Mouse (Mus musculus) stomach, embryonic 16.5 days (tissue): ENCODE results near the gene Nfia. TPM values are rescaled to one million over a fixed set of nuclear protein-coding genes. Genes with fewer than 3 reads are reported as not detected.

Experiments used
- ATAC-seq: fragments of 200-750 bp; cut with Nextera tagmentation; 2 replicates; pipeline ENCODE4 v1.8.0; 2017; ENCODE audit warnings: moderate number of reproducible peaks, moderate TSS enrichment; ENCODE audit not compliant: insufficient read depth, low FRiP score
- H3K27ac ChIP-seq: fragments of 300-500 bp; sonication (generic); 2 replicates; pipeline ENCODE4 v1.5.1; 2014; ENCODE audit warnings: low read length
- H3K27me3 ChIP-seq: fragments of 300-500 bp; sonication (generic); 2 replicates; pipeline ENCODE4 v1.6.1; 2014; ENCODE audit warnings: low read length, control low read depth, mixed read lengths; ENCODE audit not compliant: control insufficient read depth, insufficient read depth
- H3K36me3 ChIP-seq: fragments of 300-500 bp; sonication (generic); 2 replicates; pipeline ENCODE4 v1.6.1; 2014; ENCODE audit warnings: low read length; ENCODE audit not compliant: control insufficient read depth, insufficient read depth
- H3K4me1 ChIP-seq: fragments of 300-500 bp; sonication (generic); 2 replicates; pipeline ENCODE4 v1.6.1; 2014; ENCODE audit warnings: low read length, control low read depth, mixed read lengths; ENCODE audit not compliant: control insufficient read depth, insufficient read depth
- H3K4me2 ChIP-seq: fragments of 300-500 bp; sonication (generic); 2 replicates; pipeline ENCODE4 v1.6.1; 2014; ENCODE audit warnings: low read depth, low read length, mixed read lengths
- H3K4me3 ChIP-seq: fragments of 300-500 bp; sonication (generic); replicated peaks from 2 replicates; pipeline ENCODE4 v1.5.1; 2014; ENCODE audit warnings: mild to moderate bottlenecking, low read length
- H3K9ac ChIP-seq: fragments of 300-500 bp; sonication (generic); 2 replicates; pipeline ENCODE4 v1.6.1; 2014; ENCODE audit warnings: low read length
- H3K9me3 ChIP-seq: fragments of 300-500 bp; sonication (generic); replicated peaks from 2 replicates; pipeline ENCODE4 v1.6.1; 2016; ENCODE audit warnings: low read length, control low read depth; ENCODE audit not compliant: control insufficient read depth
- WGBS: fragments of 180-500 bp; shearing (Covaris S2); extraction: QIAGEN DNeasy Blood & Tissue Kit; methylation state at CpG from one replicate; pipeline ENCODE4 v1.1.7; 2014; 5-methylcytosine and 5-hydroxymethylcytosine counted together
- polyA plus RNA-seq: library from polyadenylated mRNA; unstranded; fragments of >200 nt; fragmentation: Nextera tagmentation; extraction: Ambion mirVana; gene quantifications from 2 replicates; pipeline ENCODE4 v1.2.1, GENCODE M21; 2015

The Nfia gene
- polyA plus RNA-seq, 1 experiment from 2014 or later = 45.1 TPM

DNA sequence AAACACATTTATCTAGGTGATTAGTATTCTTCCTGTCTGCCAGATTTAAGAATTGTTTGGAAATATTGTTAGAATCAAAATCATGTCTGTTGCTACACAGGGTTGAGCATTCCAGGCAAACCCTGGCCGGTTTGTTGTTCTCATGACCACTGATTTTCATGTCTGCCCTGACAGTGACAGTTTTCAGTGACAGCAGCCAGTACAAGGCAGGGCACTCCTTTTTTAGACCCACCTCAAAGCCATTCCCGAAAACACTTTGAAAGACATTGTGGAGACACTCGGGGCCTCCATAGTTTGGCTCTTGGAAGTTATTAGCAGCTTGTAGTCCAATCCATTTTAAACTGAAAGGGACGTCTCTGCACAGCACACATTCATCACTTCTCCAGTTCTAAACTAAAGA lies 41.5 kb downstream of the Nfia start:
- Histone ChIP-seq H3K9ac (no peak overlapping the region), H3K4me2 (no peak overlapping the region), H3K27me3 (no peaks in the 10 kb centered on the region), H3K9me3 (no peaks in the 10 kb centered on the region), H3K4me3 (no peak overlapping the region), H3K36me3 (no peaks in the 10 kb centered on the region), H3K4me1 (peaks cover 8% of the 10 kb centered on the region), H3K27ac (no peak overlapping the region)
- 51% methylated on average over 4 of the region's 4 CpGs for WGBS
- no peak for ATAC-seq

DNA sequence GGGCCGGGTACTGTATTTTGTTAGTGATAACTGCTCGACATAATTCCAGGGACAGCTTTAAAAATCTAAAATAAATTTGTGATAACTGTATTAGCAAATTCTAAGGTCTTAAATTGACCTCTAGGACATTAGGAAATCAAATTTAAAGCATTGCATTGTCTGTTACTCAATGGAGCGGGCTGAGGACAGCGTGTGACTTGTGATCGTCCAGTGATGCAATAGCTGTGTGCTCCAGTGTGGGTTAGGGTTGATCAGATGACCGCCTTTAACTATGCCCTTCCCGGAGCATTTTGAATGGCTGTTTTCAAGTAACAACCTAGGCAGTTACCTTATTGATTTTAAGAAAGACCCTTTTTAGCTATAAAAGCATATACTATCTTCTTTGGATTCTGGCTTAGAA lies 42.0 kb downstream of the Nfia start:
- WGBS = 85% methylated on average over 7 of the region's 7 CpGs
- no peak for ATAC-seq
- Histone ChIP-seq H3K9me3 (no peaks in the 10 kb centered on the region), H3K36me3 (no peaks in the 10 kb centered on the region), H3K27me3 (no peaks in the 10 kb centered on the region), H3K4me1 (peaks cover 4% of the 10 kb centered on the region), H3K4me3 (no peak overlapping the region), H3K9ac (no peak overlapping the region), H3K27ac (no peak overlapping the region), H3K4me2 (no peak overlapping the region)

DNA sequence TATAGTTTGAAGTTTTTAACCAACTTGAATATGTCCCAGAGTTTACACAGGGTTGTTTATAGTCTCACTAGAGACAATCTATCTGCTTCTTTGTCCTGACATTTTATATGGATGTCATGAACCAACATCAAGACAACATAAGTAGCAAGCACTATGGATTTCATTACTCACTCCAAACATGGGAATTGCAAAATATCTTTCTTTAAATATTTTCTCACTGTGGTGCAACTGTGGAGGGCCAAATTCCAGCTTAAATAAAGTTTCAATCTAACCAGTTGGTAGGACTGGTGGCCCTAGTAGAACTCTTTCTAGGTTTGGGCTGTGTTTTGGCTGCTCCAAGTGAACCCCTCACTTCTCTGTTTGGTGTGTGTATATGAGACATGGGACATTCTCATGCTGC lies 43.5 kb downstream of the Nfia start:
- no peaks in the 10 kb centered on the region for H3K36me3 ChIP-seq
- H3K4me2 ChIP-seq = no peak overlapping the region
- H3K27me3 ChIP-seq = no peaks in the 10 kb centered on the region
- H3K27ac ChIP-seq = no peak overlapping the region
- ATAC-seq = no peak
- no peak overlapping the region for H3K9ac ChIP-seq
- H3K9me3 ChIP-seq = no peaks in the 10 kb centered on the region
- H3K4me1 ChIP-seq = peaks cover 3% of the 10 kb centered on the region; the same call in 1 of the 2 replicates
- no peak overlapping the region for H3K4me3 ChIP-seq

DNA sequence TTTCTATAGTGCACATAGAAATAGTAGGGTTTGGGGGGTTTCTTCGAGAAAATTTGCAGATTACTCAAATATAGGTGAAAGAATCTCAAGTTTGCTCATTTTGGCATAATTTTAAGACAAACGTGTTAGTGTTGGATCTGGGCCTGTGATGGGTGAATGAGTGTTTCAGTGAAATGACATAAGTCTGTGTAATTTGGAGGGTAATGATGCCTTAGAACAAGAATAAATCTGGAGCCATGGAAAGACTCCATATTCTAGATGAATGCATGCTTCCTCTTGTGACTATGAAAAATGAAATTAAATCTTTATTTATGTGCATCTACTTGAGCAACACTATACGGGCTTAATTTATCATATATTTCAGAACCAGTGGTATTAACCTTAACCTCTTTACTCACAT lies 44.2 kb downstream of the Nfia start:
- 65% methylated on average over 3 of the region's 3 CpGs for WGBS
- Histone ChIP-seq H3K27ac (no peak overlapping the region), H3K36me3 (no peaks in the 10 kb centered on the region), H3K4me3 (no peak overlapping the region), H3K27me3 (no peaks in the 10 kb centered on the region), H3K9ac (no peak overlapping the region), H3K9me3 (no peaks in the 10 kb centered on the region), H3K4me1 (peaks cover 3% of the 10 kb centered on the region; the same call in 1 of the 2 replicates), H3K4me2 (no peak overlapping the region)
- ATAC-seq = no peak

DNA sequence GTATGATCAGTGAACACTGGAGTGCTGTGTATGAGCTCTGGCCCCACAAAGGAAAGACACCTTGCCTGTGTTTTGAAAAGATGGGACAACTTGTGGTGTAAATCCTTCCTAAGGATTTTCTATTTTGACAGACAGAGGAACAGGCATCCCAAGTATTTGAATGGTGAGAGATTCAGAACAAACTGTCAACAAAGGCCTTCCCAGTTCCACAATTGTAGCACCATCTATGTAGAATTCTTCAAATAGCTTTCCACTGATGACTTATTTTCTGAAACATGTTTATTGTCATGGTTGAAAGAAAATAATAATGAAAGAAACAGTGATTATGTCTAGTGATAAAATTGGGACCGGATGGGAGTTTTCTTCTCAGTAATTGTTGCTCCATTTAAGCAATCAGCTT lies 45.2 kb downstream of the Nfia start:
- 70% methylated on average over 1 of the region's 1 CpGs for WGBS
- H3K4me1 ChIP-seq = peaks cover 3% of the 10 kb centered on the region; the same call in 1 of the 2 replicates
- no peak for ATAC-seq
- no peak overlapping the region for H3K4me3 ChIP-seq
- H3K9ac ChIP-seq = no peak overlapping the region
- H3K4me2 ChIP-seq = no peak overlapping the region
- H3K36me3 ChIP-seq = no peaks in the 10 kb centered on the region
- no peak overlapping the region for H3K27ac ChIP-seq
- no peaks in the 10 kb centered on the region for H3K9me3 ChIP-seq
- H3K27me3 ChIP-seq = no peaks in the 10 kb centered on the region

DNA sequence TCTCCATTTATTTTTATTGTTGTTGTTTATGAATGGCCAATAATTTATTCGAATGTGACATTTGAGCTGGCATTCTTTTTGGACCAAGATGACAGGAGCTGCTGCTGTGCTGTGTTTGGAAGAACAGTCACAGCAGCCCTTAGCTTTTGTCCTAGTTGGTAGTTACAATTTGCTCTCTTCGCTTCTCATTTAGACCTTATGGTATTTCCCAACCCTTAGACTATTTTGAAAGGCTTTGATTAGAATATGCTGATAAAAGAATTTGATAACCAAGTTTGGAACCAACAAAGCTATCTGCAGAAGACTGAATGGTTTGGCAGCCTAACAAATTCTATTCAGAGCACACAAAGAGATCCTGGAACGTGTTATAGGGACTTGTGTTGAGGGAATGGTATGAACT lies 46.0 kb downstream of the Nfia start:
- WGBS = 88% methylated on average over 3 of the region's 3 CpGs
- ATAC-seq = no peak

DNA sequence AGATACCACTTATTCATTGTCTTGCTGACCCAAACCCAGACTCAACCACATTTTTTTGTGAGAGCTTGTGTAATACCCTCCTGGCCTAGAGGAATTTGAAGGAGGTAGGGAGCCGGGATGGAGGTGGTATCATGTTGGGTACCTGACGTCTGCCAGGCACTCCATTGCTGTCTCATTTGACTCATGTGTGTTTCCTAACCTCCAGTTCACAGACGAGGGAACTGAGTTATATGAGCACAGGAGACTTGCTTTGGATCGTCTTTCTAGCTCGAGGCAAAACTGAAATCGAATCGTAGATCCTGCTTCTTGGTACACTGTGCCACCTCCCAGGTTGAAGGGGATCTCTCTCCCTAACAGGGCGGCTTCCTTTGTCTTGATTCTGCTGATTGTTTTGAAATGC lies 46.6 kb downstream of the Nfia start:
- no peak overlapping the region for H3K27ac ChIP-seq
- H3K9me3 ChIP-seq = no peaks in the 10 kb centered on the region
- no peak overlapping the region for H3K4me2 ChIP-seq
- 84% methylated on average over 8 of the region's 8 CpGs for WGBS
- no peak for ATAC-seq
- H3K27me3 ChIP-seq = no peaks in the 10 kb centered on the region
- H3K4me1 ChIP-seq = peaks cover 3% of the 10 kb centered on the region; the same call in 1 of the 2 replicates
- no peak overlapping the region for H3K4me3 ChIP-seq
- no peak overlapping the region for H3K9ac ChIP-seq
- no peaks in the 10 kb centered on the region for H3K36me3 ChIP-seq

More for the DNA sequence above, 46.0 kb downstream of the Nfia start:
- Histone ChIP-seq H3K27ac (no peak overlapping the region), H3K4me3 (no peak overlapping the region), H3K9ac (no peak overlapping the region), H3K36me3 (no peaks in the 10 kb centered on the region), H3K4me1 (peaks cover 3% of the 10 kb centered on the region; the same call in 1 of the 2 replicates), H3K27me3 (no peaks in the 10 kb centered on the region), H3K9me3 (no peaks in the 10 kb centered on the region), H3K4me2 (no peak overlapping the region)

DNA sequence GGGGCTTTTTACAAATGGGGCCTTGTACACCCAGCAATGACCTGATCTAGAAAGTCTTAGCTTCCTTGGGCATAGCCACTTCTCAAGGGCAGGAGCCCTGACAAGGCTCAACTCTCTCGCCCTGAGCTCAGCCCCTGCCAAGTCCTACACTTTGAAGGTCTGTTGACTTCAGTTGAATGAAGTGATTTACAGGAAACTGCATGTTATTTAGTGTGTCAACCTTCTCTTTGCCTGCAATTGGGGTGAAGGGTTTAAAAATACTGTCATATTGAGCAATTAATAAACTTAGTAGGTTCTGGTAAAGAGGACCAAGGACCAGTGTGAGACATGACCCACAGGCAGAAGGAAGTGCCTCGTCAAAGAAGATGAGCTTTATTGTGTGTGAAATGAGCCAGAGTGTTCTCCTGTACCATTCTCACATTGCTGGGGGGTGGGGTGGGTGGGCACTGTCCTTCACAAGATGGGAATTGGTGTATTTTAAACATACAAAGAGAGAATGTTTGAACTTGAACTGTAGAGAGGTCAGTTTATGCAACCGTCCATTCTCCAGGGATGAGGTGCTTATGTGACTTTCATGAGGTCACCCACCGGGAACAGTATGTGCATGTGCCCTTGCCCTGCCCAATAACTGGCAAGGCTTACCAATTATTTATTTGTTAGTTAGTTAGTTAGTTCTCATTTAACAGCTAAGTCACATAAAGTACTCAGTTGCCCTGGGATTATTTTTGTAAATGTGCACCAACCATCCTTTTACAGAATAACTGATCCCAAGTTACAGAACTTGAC lies 48.1 kb downstream of the Nfia start:
- Histone ChIP-seq H3K36me3 (no peaks in the 10 kb centered on the region), H3K9ac (no peak overlapping the region), H3K4me2 (no peak overlapping the region), H3K4me1 (peaks cover 10% of the 10 kb centered on the region; the same call in 1 of the 2 replicates), H3K9me3 (no peaks in the 10 kb centered on the region), H3K4me3 (no peak overlapping the region), H3K27me3 (no peaks in the 10 kb centered on the region), H3K27ac (no peak overlapping the region)
- WGBS = 60% methylated on average over 4 of the region's 4 CpGs
- no peak for ATAC-seq

DNA sequence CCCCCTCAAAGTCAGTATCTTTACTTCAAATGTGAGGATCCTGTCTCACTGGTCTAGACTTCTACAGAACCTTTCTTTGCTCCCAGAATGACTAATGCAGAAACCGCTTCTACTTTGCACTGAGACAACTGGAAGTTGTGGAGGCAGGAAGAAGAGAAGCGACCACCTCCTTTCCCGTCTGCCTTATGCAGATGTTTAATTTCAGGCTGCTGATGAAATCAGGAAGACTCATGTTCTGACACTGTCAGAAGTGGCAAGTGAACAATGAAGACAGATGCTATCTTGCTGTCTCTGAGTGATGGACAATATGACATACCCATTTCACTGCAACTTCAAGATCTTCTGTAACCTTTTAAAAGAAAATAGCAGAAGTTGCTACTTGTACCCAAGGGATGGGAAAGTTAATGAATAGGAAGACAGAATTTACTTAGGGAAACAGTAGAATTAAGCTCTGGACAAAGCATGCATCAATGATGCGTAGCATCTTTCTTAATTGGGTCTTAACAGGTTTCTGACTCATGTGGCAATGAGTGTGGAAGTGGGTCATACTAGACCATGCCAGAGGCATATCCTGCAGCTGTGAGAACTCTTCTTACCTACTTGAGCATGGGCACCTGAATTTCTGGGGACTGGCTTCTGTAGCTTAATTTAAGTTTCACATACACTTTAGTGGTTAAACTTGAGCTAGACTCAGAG lies 49.2 kb downstream of the Nfia start:
- H3K9ac ChIP-seq = no peak overlapping the region
- H3K4me1 ChIP-seq = peaks cover 15% of the 10 kb centered on the region
- no peaks in the 10 kb centered on the region for H3K9me3 ChIP-seq
- H3K36me3 ChIP-seq = no peaks in the 10 kb centered on the region
- ATAC-seq = no peak
- H3K27me3 ChIP-seq = no peaks in the 10 kb centered on the region
- no peak overlapping the region for H3K4me2 ChIP-seq
- 83% methylated on average over 4 of the region's 4 CpGs for WGBS
- H3K4me3 ChIP-seq = no peak overlapping the region
- no peak overlapping the region for H3K27ac ChIP-seq
